Comparison of ENCODE assay signal across 23 mouse cellular contexts in the genomic region with DNA sequence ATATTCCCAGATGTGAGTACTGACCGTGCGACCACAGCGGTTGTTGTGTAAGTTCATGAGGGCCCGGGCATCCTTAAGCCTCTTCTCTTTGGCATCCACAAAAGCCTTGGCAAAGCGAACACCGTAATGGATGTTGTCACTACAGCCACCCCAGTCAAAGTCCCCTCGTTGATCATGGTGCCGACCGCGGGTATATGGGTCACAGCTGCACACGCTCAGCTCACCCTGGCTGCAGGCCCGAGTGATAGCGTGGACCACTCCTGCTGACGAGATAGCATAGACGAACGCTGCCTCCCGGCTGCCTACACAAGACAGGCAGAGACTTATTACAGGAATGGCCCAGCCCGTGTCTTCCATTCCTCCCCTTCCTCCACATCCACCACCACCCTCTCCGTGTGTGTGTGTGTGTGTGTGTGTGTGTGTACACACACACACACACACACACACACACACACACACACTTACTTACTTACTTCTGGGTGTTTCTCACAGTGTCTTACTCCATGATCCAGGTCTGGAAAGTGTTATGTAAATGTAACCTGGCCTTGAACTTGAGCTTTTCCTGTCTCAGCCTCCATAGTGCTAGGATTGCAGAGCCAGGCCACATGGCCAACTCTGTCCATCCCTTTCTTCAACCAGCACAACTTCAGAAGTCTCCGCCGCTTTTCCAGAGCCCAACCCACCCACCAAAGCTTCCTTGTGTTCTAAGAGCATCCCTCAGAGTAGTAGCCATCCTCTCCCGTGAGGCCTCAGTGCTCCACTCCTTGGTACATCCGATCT. TPM values are rescaled to one million over a fixed set of nuclear protein-coding genes. Genes with fewer than 3 reads are reported as not detected.
"Had no signal": no experiment of that assay in that cellular context is flagged by ENCODE, and none has a peak within 500 bp of the region (broad histone marks: within the 10 kb centered on the region; RNA-seq: fewer than 3 reads in every experiment).

No protein-coding gene starts in this region.

- H3K27me3 ChIP-seq: limb, embryonic 15.5 days; stomach, embryonic 15.5 days had no signal

- H3K4me3 ChIP-seq: layer of hippocampus, adult 2 months; limb, embryonic 12.5 days; limb, embryonic 15.5 days; myocyte; neural tube, embryonic 13.5 days; stomach, embryonic 15.5 days had no signal

- H3K4me2 ChIP-seq: limb, embryonic 12.5 days; limb, embryonic 15.5 days; liver, embryonic 11.5 days; lung, embryonic 14.5 days; neural tube, embryonic 13.5 days; stomach, embryonic 15.5 days had no signal

- H3K9ac ChIP-seq: limb, embryonic 12.5 days; limb, embryonic 15.5 days; liver, embryonic 14.5 days; liver, postnatal 0 days; lung, embryonic 14.5 days; neural tube, embryonic 13.5 days; stomach, embryonic 15.5 days had no signal

- DNase-seq: kidney, postnatal 25 days; layer of hippocampus, adult 9-11 months; liver, postnatal 0 days; lung, embryonic 14.5 days; midbrain, embryonic 14.5 days; retina, postnatal 1 day; right cerebral cortex, postnatal 25 days; spleen, adult 18-20 months; thymus, postnatal 25 days had no signal

- H3K9me3 ChIP-seq: limb, embryonic 12.5 days; limb, embryonic 15.5 days; neural tube, embryonic 13.5 days; stomach, embryonic 15.5 days had no signal

- H3K4me1 ChIP-seq: limb, embryonic 12.5 days; limb, embryonic 15.5 days; neural tube, embryonic 13.5 days; stomach, embryonic 15.5 days had no signal

- ATAC-seq: liver, postnatal 0 days; lung, postnatal 0 days had no signal

- H3K27ac ChIP-seq: kidney, postnatal 0 days; layer of hippocampus, adult 2 months; limb, embryonic 12.5 days; limb, embryonic 15.5 days; liver, embryonic 14.5 days; macrophage; neural tube, embryonic 13.5 days; stomach, embryonic 15.5 days had no signal

RNA-seq across cellular contexts. Expression of a gene that starts 8.6 kb away (rescaled TPM):
- total RNA-seq: megakaryocyte, adult 5-6 weeks; monocyte, adult 5-6 weeks; neutrophil, adult 5-6 weeks had no signal
- polyA plus RNA-seq: macrophage had no signal
